Mouse (Mus musculus) kidney, postnatal 0 days (tissue): ENCODE measurements around the gene Nrp1. TPM values are rescaled to one million over a fixed set of nuclear protein-coding genes. Genes with fewer than 3 reads are reported as not detected.

ENCODE experiments used
- ATAC-seq: fragments of 200-750 bp; cut with Nextera tagmentation; replicated peaks from 2 replicates; pipeline ENCODE4 v1.8.0; 2017; ENCODE audit warnings: low read depth, moderate number of reproducible peaks, moderate TSS enrichment, moderate library complexity; ENCODE audit not compliant: low FRiP score
- DNase-seq: peaks from one replicate; pipeline ENCODE4 v3.0.0-alpha.2; 2016; ENCODE audit warnings: low spot score
- H3K27ac ChIP-seq: fragments of 300-500 bp; sonication (generic); 2 replicates; pipeline ENCODE4 v1.5.1; 2014; ENCODE audit warnings: mild to moderate bottlenecking
- H3K27me3 ChIP-seq: fragments of 300-500 bp; sonication (generic); 2 replicates; pipeline ENCODE4 v1.6.1; 2014; ENCODE audit warnings: low read length, mixed read lengths; ENCODE audit not compliant: insufficient read depth
- H3K36me3 ChIP-seq: fragments of 300-500 bp; sonication (generic); 2 replicates; pipeline ENCODE4 v1.6.1; 2014; ENCODE audit warnings: low read length, mixed read lengths; ENCODE audit not compliant: insufficient read depth
- H3K4me1 ChIP-seq: fragments of 300-500 bp; sonication (generic); replicated peaks from 2 replicates; pipeline ENCODE4 v1.6.1; 2014; ENCODE audit warnings: antibody characterized with exemption, low read length, mixed read lengths; ENCODE audit not compliant: insufficient read depth
- H3K4me2 ChIP-seq: fragments of 300-500 bp; sonication (generic); 2 replicates; pipeline ENCODE4 v1.6.1; 2014; ENCODE audit warnings: mild to moderate bottlenecking, low read length, moderate library complexity, mixed read lengths
- H3K4me3 ChIP-seq: fragments of 300-500 bp; sonication (generic); replicated peaks from 2 replicates; pipeline ENCODE4 v1.5.1; 2014; ENCODE audit warnings: low read depth, low read length
- H3K9ac ChIP-seq: fragments of 300-500 bp; sonication (generic); 2 replicates; pipeline ENCODE4 v1.6.1; 2014; ENCODE audit warnings: low read depth, low read length
- H3K9me3 ChIP-seq: fragments of 300-500 bp; sonication (generic); replicated peaks from 2 replicates; pipeline ENCODE4 v1.6.1; 2016; ENCODE audit warnings: low read length, inconsistent platforms, mixed read lengths
- CTCF ChIP-seq: IDR thresholded peaks from 2 replicates; pipeline ENCODE4 v1.5.1; 2016; ENCODE audit warnings: antibody characterized with exemption, low read depth, mild to moderate bottlenecking, moderate library complexity
- WGBS: fragments of 180-500 bp; shearing (Covaris S2); extraction: QIAGEN DNeasy Blood & Tissue Kit; methylation state at CpG from one replicate; pipeline ENCODE4 v1.1.7; 2014; 5-methylcytosine and 5-hydroxymethylcytosine counted together
- microRNA counts: library from miRNA; unstranded; fragments of <30 nt; microRNA quantifications from one replicate; lab custom pipeline; 2015
- microRNA-seq: library from miRNA; unstranded; fragments of <30 nt; microRNA quantifications from one replicate; pipeline ENCODE4, GENCODE M21; 2016
- polyA plus RNA-seq: library from polyadenylated mRNA; unstranded; fragments of >200 nt; fragmentation: Nextera tagmentation; extraction: Ambion mirVana; gene quantifications from 2 replicates; pipeline ENCODE4 v1.2.1, GENCODE M21; 2015

The Nrp1 gene
- polyA plus RNA-seq, 1 experiment from 2014 or later, result 98.4 TPM

- Histone ChIP-seq H3K4me1 (no peaks in the 10 kb centered on the region), H3K9me3 (no peaks in the 10 kb centered on the region), H3K27me3 (no peaks in the 10 kb centered on the region), H3K4me2 (no peak overlapping the region), H3K27ac (no peak overlapping the region), H3K9ac (no peak overlapping the region), H3K36me3 (no peaks in the 10 kb centered on the region), H3K4me3 (no peak overlapping the region)
- DNase-seq (no peak), ATAC-seq (no peak)
- WGBS, result 96% methylated on average over 5 of the region's 5 CpGs
- TF ChIP-seq CTCF, result no peak
Measured at GRCm38 (mm10) chr8:128549738-128550137, 191.3 kb downstream of the Nrp1 start.

GRCm38 (mm10) chr8:128551421-128552139 is 193.2 kb downstream of the Nrp1 start:
- H3K36me3 ChIP-seq, result no peaks in the 10 kb centered on the region
- no peaks in the 10 kb centered on the region for H3K9me3 ChIP-seq
- H3K4me1 ChIP-seq, result no peaks in the 10 kb centered on the region
- ATAC-seq (no peak), DNase-seq (peak; percentile 83)
- no peak overlapping the region for H3K4me3 ChIP-seq
- H3K27ac ChIP-seq, result no peak overlapping the region
- no peak overlapping the region for H3K9ac ChIP-seq
- peak; percentile 89 for TF ChIP-seq CTCF
- no peaks in the 10 kb centered on the region for H3K27me3 ChIP-seq
- no peak overlapping the region for H3K4me2 ChIP-seq
- 39% methylated on average over 15 of the region's 15 CpGs for WGBS

MicroRNAs within 50 kb of the gene (microRNA counts, 519-probe panel; counts per million panel counts)
- 330 counts per million, percentile 68 among the panel's probes with 10 or more counts for microRNA mmu-miR-1903 (lab: Ali Mortazavi, UCI)

Small RNAs within 50 kb of the gene (microRNA-seq; reads per million reads assigned to microRNA genes)
- gene Mir1903, result not detected
